Mouse (Mus musculus) kidney, postnatal 10 days (tissue): ENCODE data around the gene Ifna4.
"Not testable (repeated sequence)": the region's sequence is repeated elsewhere in the genome, so short reads cannot be mapped to it uniquely, and the experiment has no call there.

ENCODE experiments used
- DNase-seq: peaks from one replicate; pipeline ENCODE4 v3.0.0; 2021; ENCODE audit warnings: mixed read lengths

Gene Ifna4

GRCm38 (mm10) chr4:88841438-88841911, at the start of gene Ifna4:
Ifna4 (plus strand) TSS chr4:88841861.
- DNase-seq, result no peak

- DNase-seq, result peak; percentile 50
Measured at GRCm38 (mm10) chr4:88793936-88794675, 47.6 kb upstream of the Ifna4 start, which contains the start of gene Gm13275. Gm13275 (plus strand) TSS chr4:88794487.

- not testable (repeated sequence) for DNase-seq
Measured at GRCm38 (mm10) chr4:88797097-88797496, 44.6 kb upstream of the Ifna4 start, which contains the start of gene Gm13279. Gm13279 (plus strand) TSS chr4:88797397.

GRCm38 (mm10) chr4:88799365-88799764, 42.3 kb upstream of the Ifna4 start, which contains the start of gene Gm13285:
Gm13285 (plus strand) TSS chr4:88799665.
- DNase-seq, result not testable (repeated sequence)

GRCm38 (mm10) chr4:88802954-88803353, 38.7 kb upstream of the Ifna4 start, which contains the start of gene Gm13287:
Gm13287 (plus strand) TSS chr4:88803254.
- not testable (repeated sequence) for DNase-seq

GRCm38 (mm10) chr4:88805231-88805630, 36.4 kb upstream of the Ifna4 start, which contains the start of gene Gm13288:
Gm13288 (plus strand) TSS chr4:88805531.
- not testable (repeated sequence) for DNase-seq

- peak; percentile 53 for DNase-seq
Measured at GRCm38 (mm10) chr4:88805761-88806160, 35.9 kb upstream of the Ifna4 start.

- no peak for DNase-seq
Measured at GRCm38 (mm10) chr4:88815928-88816327, 25.7 kb upstream of the Ifna4 start, which contains the start of gene Ifna7. Ifna7 (plus strand) TSS chr4:88816228.

GRCm38 (mm10) chr4:88819659-88820058, 22.0 kb upstream of the Ifna4 start, which contains the start of gene Ifna11:
Ifna11 (plus strand) TSS chr4:88819959.
- no peak for DNase-seq

GRCm38 (mm10) chr4:88822995-88823394, 18.7 kb upstream of the Ifna4 start:
- peak; percentile 31 for DNase-seq

- DNase-seq, result not testable (repeated sequence)
Measured at GRCm38 (mm10) chr4:88827116-88827515, 14.5 kb upstream of the Ifna4 start, which contains the start of gene Ifna6. Ifna6 (plus strand) TSS chr4:88827416.

- DNase-seq, result peak; percentile 43
Measured at GRCm38 (mm10) chr4:88830523-88830922, 11.1 kb upstream of the Ifna4 start.

GRCm38 (mm10) chr4:88835225-88835624, 6.4 kb upstream of the Ifna4 start, which contains the start of gene Ifna5:
Ifna5 (plus strand) TSS chr4:88835525.
- not testable (repeated sequence) for DNase-seq

GRCm38 (mm10) chr4:88838828-88839227, 2.8 kb upstream of the Ifna4 start:
- peak; percentile 15 for DNase-seq

GRCm38 (mm10) chr4:88840058-88840457, 1.6 kb upstream of the Ifna4 start:
- no peak for DNase-seq

- DNase-seq, result no peak
Measured at GRCm38 (mm10) chr4:88845334-88845733, 3.7 kb downstream of the Ifna4 start.

GRCm38 (mm10) chr4:88849698-88850097, 8.0 kb downstream of the Ifna4 start, which contains the start of gene Ifna1:
Ifna1 (plus strand) TSS chr4:88850087.
- no peak for DNase-seq

- DNase-seq, result no peak
Measured at GRCm38 (mm10) chr4:88851026-88851763, 9.5 kb downstream of the Ifna4 start.

- DNase-seq, result no peak
Measured at GRCm38 (mm10) chr4:88859214-88859613, 17.6 kb downstream of the Ifna4 start.

GRCm38 (mm10) chr4:88863309-88863708, 21.6 kb downstream of the Ifna4 start:
- no peak for DNase-seq

GRCm38 (mm10) chr4:88864599-88864998, 22.9 kb downstream of the Ifna4 start:
- DNase-seq, result no peak

GRCm38 (mm10) chr4:88865011-88865569, 23.4 kb downstream of the Ifna4 start:
- no peak for DNase-seq
